Mouse (Mus musculus) ES-CJ7 (cell line): ENCODE measurements around the gene Calm1.

Source experiments
- DNase-seq: peaks from one replicate; pipeline ENCODE4 v3.0.0; 2011; ENCODE audit warnings: low read depth, low spot score

Gene Calm1

GRCm38 (mm10) chr12:100223531-100223930 is 24.3 kb downstream of the Calm1 start:
- no peak for DNase-seq

GRCm38 (mm10) chr12:100225196-100225595 is 26.0 kb downstream of the Calm1 start:
- no peak for DNase-seq

- DNase-seq: no peak
These were observed 26.8 kb downstream of the Calm1 start for GRCm38 (mm10) chr12:100226073-100226472.

- no peak for DNase-seq
These were observed 27.4 kb downstream of the Calm1 start for GRCm38 (mm10) chr12:100226621-100227020.

- no peak for DNase-seq
These were observed 28.9 kb downstream of the Calm1 start for GRCm38 (mm10) chr12:100228041-100228725.

- DNase-seq: no peak
These were observed 35.0 kb downstream of the Calm1 start for GRCm38 (mm10) chr12:100234201-100234600.

GRCm38 (mm10) chr12:100234919-100235318 is 35.7 kb downstream of the Calm1 start:
- no peak for DNase-seq

- DNase-seq: peak; percentile 85
These were observed 36.2 kb downstream of the Calm1 start for GRCm38 (mm10) chr12:100235423-100235822.

GRCm38 (mm10) chr12:100239404-100239803 is 40.2 kb downstream of the Calm1 start:
- peak; percentile 23 for DNase-seq

GRCm38 (mm10) chr12:100239807-100240206 is 40.6 kb downstream of the Calm1 start:
- no peak for DNase-seq

GRCm38 (mm10) chr12:100241911-100242796 is 42.9 kb downstream of the Calm1 start:
- peak; percentile 95 for DNase-seq

GRCm38 (mm10) chr12:100244580-100244979 is 45.3 kb downstream of the Calm1 start:
- DNase-seq: no peak

- no peak for DNase-seq
These were observed 49.9 kb downstream of the Calm1 start for GRCm38 (mm10) chr12:100249170-100249569.

- DNase-seq: no peak
These were observed 55.2 kb downstream of the Calm1 start for GRCm38 (mm10) chr12:100254471-100254870.

GRCm38 (mm10) chr12:100255441-100255949 is 56.3 kb downstream of the Calm1 start:
- no peak for DNase-seq

GRCm38 (mm10) chr12:100257779-100258178 is 58.5 kb downstream of the Calm1 start:
- no peak for DNase-seq
